Mouse (Mus musculus): Measurements from ENCODE around the gene Ywhah. TPM values are rescaled to one million over a fixed set of nuclear protein-coding genes. Genes with fewer than 3 reads are reported as not detected.

The Ywhah gene
- 569 and 595 TPM in 2 replicates for polyA plus RNA-seq (2015; fragmentation: Nextera tagmentation; extraction: Ambion mirVana)

DNA sequence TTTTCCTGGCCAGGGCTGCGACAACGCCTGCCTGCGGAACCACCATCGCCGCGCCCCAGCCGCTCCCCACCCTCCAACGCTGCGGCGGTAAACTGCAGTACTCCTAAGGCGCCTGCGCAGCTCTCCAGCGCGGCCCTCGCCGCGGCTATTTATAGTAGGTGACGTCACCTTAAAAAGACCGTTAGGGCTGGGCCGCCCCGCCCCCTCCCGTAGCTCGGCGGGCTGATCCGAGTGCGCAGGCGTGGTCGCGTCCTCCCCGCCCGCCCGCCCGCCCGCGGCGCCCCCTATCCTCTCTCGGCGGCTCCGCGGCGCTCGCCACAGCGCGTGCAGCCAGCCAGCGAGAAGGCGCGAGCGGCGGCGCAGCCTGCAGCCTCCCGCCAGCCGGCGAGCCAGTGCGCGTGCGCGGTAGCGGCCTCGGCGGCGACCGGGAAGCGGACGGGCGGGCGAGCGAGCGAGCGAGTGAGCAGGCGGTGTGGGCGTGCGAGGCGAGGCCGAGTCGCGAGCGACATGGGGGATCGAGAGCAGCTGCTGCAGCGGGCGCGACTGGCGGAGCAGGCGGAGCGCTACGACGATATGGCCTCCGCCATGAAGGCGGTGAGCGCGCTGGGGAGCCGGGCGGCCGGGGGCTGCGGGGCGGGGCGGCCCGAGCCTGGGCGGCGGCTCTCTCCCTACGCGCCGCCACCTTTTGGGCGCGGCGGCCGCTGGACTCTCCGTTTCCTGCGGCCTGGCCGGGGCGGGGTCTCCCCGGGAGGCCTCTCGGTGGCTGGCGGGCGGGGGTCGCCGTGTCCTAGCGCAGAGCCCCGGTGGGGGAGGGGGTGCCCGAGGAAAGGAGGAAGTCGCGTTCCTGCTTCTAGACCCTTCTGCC is at the start of gene Ywhah:
Gene Ywhah, plus strand, starts transcription at position 256 of the 865 bp plus-strand sequence.
- peak within 1 kb of the TSS; percentile 99 for H3K27ac ChIP-seq (replicated peaks)
- no peaks in the 10 kb centered on the region for H3K9me3 ChIP-seq
- H3K27me3 ChIP-seq: no peaks in the 10 kb centered on the region
- ATAC-seq (replicated peaks): peak; percentile 98
- H3K36me3 ChIP-seq: no peaks in the 10 kb centered on the region; the same call in 1 of the 2 replicates
- peak within 1 kb of the TSS; percentile 87 for H3K4me2 ChIP-seq (replicated peaks)
- WGBS: under 1% methylated on average over 98 of the region's 121 CpGs
- peak within 1 kb of the TSS; percentile 71 for H3K4me3 ChIP-seq
- H3K9ac ChIP-seq (replicated peaks): peak within 1 kb of the TSS; percentile 87
- peaks cover 46% of the 10 kb centered on the region for H3K4me1 ChIP-seq

- 86% methylated on average over 4 of the region's 4 CpGs for WGBS
- Histone ChIP-seq H3K9ac (replicated peaks) (no peak overlapping the region), H3K9me3 (no peaks in the 10 kb centered on the region), H3K27me3 (no peaks in the 10 kb centered on the region), H3K27ac (replicated peaks) (no peak overlapping the region), H3K4me1 (no peaks in the 10 kb centered on the region), H3K4me3 (no peak overlapping the region), H3K36me3 (peaks cover 43% of the 10 kb centered on the region), H3K4me2 (replicated peaks) (no peak overlapping the region)
- ATAC-seq (replicated peaks): no peak
Observed at GRCm38 (mm10) chr5:32976541-32976940, 42.1 kb upstream of the Ywhah start.

DNA sequence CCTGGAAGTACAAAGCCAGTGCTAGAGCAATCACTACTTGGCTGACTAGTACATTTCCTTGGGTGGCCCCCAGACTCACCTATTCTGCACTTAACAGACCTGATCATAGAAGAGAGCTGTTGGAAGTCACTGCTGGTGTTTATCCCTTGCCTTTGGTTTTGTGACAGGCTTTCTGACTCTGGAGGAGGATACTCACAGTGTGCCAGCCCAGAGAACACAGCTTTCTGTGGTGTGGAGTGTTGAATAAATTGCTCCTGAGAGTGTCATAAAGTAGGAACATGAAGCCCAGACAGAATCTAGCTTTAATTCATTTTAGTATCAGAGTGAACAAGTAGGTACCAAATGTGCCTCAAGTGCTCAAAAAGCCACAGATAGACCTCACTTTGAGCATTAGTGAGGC is 41.4 kb upstream of the Ywhah start:
- no peak overlapping the region for H3K4me2 ChIP-seq (replicated peaks)
- no peaks in the 10 kb centered on the region for H3K27me3 ChIP-seq
- H3K9ac ChIP-seq (replicated peaks): no peak overlapping the region
- peaks cover 43% of the 10 kb centered on the region for H3K36me3 ChIP-seq
- no peaks in the 10 kb centered on the region for H3K4me1 ChIP-seq
- no peak overlapping the region for H3K4me3 ChIP-seq
- no peak overlapping the region for H3K27ac ChIP-seq (replicated peaks)
- no peaks in the 10 kb centered on the region for H3K9me3 ChIP-seq
- ATAC-seq (replicated peaks): no peak

DNA sequence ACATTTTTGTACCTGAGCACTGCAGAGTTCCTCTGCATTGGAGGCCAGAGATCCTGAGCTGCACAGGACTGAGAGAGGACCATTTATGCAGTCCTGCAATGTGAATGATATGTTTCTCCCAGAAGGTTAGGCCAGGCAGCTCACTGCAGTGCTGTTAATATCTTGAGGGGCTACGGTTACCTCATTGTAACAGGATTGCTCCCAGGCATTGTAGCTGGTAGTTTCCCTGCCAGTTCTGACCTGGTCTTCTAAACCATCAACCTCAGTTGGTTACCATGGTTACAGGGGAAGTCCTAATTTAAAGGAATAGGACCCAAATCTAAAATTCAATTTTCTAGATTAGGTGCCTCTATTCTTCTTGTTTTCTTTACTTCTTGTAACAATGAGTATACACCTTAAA is 33.2 kb upstream of the Ywhah start:
- 60% methylated on average over 1 of the region's 1 CpGs for WGBS
- H3K27me3 ChIP-seq: no peaks in the 10 kb centered on the region
- no peak overlapping the region for H3K4me2 ChIP-seq (replicated peaks)
- no peak overlapping the region for H3K27ac ChIP-seq (replicated peaks)
- H3K9ac ChIP-seq (replicated peaks): no peak overlapping the region
- ATAC-seq (replicated peaks): no peak
- H3K36me3 ChIP-seq: peaks cover 48% of the 10 kb centered on the region
- no peaks in the 10 kb centered on the region for H3K9me3 ChIP-seq
- H3K4me1 ChIP-seq: no peaks in the 10 kb centered on the region
- no peak overlapping the region for H3K4me3 ChIP-seq

- no peaks in the 10 kb centered on the region for H3K4me1 ChIP-seq
- no peak for ATAC-seq (replicated peaks)
- 86% methylated on average over 1 of the region's 1 CpGs for WGBS
Observed at GRCm38 (mm10) chr5:32987873-32988272, 30.7 kb upstream of the Ywhah start.

DNA sequence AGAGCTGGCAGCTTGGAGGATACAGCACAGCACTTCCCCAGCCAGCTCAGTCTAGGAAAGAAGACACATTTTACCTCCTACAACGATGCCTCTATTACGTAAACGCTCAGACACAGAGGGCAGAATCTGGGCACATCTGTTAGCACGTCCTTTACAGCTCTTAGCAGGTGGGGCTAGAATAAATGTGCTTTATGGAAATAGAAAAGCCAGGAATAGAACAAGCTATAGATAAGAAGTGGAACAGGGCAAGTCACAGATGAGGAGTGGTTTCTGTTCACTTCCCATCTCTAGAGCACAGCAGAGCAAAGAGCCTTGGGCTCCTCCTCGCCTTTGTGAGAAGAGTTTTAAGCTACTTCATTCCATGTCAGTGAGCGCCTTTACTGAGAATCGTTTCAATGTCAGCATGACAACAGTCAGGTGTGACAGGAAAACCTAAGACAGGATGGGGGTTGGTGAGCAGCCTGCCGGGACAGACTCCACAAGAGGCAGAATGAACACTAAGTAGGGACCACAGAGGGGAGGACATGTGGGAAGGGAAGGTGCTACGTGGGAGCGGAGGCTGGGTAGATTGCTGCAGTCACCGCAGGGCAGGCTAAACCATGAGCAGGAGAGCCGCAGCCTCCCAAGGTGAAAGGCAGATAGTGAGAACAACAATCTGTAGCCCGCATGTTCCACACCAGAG is 28.5 kb upstream of the Ywhah start:
- no peak overlapping the region for H3K4me3 ChIP-seq
- H3K27me3 ChIP-seq: no peaks in the 10 kb centered on the region
- H3K9ac ChIP-seq (replicated peaks): no peak overlapping the region
- H3K4me1 ChIP-seq: no peaks in the 10 kb centered on the region
- H3K27ac ChIP-seq (replicated peaks): 0 out of 2 replicates have a peak overlapping the region, but pooled peaks have one; percentile 28
- 71% methylated on average over 13 of the region's 13 CpGs for WGBS
- H3K4me2 ChIP-seq (replicated peaks): no peak overlapping the region
- no peaks in the 10 kb centered on the region for H3K9me3 ChIP-seq
- ATAC-seq (replicated peaks): no peak
- H3K36me3 ChIP-seq: peaks cover 14% of the 10 kb centered on the region

More at GRCm38 (mm10) chr5:32987873-32988272, 30.7 kb upstream of the Ywhah start:
- peaks cover 36% of the 10 kb centered on the region for H3K36me3 ChIP-seq
- no peaks in the 10 kb centered on the region for H3K9me3 ChIP-seq
- no peak overlapping the region for H3K4me3 ChIP-seq
- no peak overlapping the region for H3K9ac ChIP-seq (replicated peaks)
- H3K27ac ChIP-seq (replicated peaks): no peak overlapping the region
- no peaks in the 10 kb centered on the region for H3K27me3 ChIP-seq
- no peak overlapping the region for H3K4me2 ChIP-seq (replicated peaks)

- ATAC-seq (replicated peaks): no peak
- 79% methylated on average over 8 of the region's 8 CpGs for WGBS
- H3K4me1 ChIP-seq: no peaks in the 10 kb centered on the region
Observed at GRCm38 (mm10) chr5:32991152-32991551, 27.5 kb upstream of the Ywhah start.

DNA sequence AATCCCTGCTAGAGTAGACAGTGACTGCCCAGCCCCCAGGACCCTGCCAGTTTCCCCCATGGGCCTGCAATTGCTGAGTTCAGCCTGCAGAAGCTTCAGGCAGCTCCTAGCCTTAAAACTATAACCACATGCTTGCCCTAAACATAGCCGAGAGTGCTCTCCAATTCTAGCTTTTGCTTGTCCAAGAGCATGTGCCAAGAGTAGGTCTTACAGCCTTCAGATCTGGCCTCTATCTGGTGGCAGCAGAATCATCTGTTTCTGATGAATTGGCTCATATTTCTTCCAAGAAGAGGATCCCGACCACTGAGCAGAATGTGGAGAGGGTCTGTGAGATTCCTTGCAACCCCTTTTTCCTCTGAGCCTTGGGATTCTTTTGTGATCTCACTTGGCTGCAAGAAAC is 24.1 kb upstream of the Ywhah start:
- H3K9me3 ChIP-seq: no peaks in the 10 kb centered on the region

More at GRCm38 (mm10) chr5:32991152-32991551, 27.5 kb upstream of the Ywhah start:
- Histone ChIP-seq H3K27me3 (no peaks in the 10 kb centered on the region), H3K27ac (replicated peaks) (no peak overlapping the region; the same call in 1 of the 2 replicates), H3K9ac (replicated peaks) (no peak overlapping the region), H3K4me2 (replicated peaks) (no peak overlapping the region), H3K36me3 (peaks cover 11% of the 10 kb centered on the region; the same call in 1 of the 2 replicates), H3K9me3 (no peaks in the 10 kb centered on the region), H3K4me3 (no peak overlapping the region)

DNA sequence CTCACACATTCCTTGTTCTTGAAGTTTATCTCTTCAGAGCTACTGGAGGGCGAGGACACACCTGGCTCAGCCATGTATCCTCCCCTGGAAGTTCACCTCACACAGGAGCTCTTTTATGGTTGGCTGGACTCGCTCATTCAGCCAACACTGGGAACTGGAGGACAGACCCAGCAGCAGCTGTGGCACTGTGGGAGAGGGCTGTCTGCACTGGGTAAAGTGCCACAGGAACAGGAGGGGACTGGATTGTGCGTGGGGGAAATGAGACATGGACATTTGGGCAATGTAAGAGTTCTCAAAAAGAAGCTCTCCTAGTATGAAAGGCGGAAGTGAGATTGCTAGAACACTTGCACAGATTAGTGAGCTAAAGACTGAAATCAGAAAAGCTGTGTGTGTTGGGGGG is 22.9 kb upstream of the Ywhah start:
- Histone ChIP-seq H3K36me3 (no peaks in the 10 kb centered on the region), H3K4me2 (replicated peaks) (no peak overlapping the region), H3K27me3 (no peaks in the 10 kb centered on the region), H3K4me1 (peaks cover 6% of the 10 kb centered on the region), H3K27ac (replicated peaks) (no peak overlapping the region), H3K9me3 (no peaks in the 10 kb centered on the region), H3K9ac (replicated peaks) (no peak overlapping the region), H3K4me3 (no peak overlapping the region)
- ATAC-seq (replicated peaks): no peak
- 80% methylated on average over 4 of the region's 4 CpGs for whole genome bisulfite sequencing

More for the DNA sequence above, 24.1 kb upstream of the Ywhah start:
- H3K4me1 ChIP-seq: peaks cover 6% of the 10 kb centered on the region
- no peaks in the 10 kb centered on the region for H3K36me3 ChIP-seq
- H3K9ac ChIP-seq (replicated peaks): no peak overlapping the region
- no peak overlapping the region for H3K4me2 ChIP-seq (replicated peaks)
- ATAC-seq (replicated peaks): no peak
- H3K4me3 ChIP-seq: no peak overlapping the region
- 69% methylated on average over 2 of the region's 2 CpGs for WGBS
- H3K27me3 ChIP-seq: no peaks in the 10 kb centered on the region
- H3K27ac ChIP-seq (replicated peaks): no peak overlapping the region

DNA sequence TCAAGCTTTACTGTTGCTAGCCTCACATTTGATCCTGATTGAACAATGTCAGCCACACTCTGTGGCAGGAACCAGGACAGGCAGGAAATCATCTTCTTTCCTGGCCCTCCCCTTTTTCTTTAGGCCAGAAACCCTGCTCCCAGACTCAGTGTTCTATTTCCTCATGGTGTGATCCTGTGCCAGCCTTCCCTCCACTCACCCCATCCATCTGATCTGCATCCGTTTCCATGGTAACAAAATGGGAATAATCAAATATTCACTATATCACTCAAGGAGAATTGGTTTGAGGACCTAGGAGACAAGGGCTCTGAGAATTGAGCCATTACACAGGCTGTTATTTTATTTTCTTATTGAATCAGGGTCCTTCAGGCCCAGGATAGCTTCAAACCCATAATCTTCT is 22.1 kb upstream of the Ywhah start:
- WGBS: 85% methylated on average over 1 of the region's 1 CpGs
- H3K36me3 ChIP-seq: no peaks in the 10 kb centered on the region
- H3K4me2 ChIP-seq (replicated peaks): no peak overlapping the region
- H3K4me1 ChIP-seq: peaks cover 6% of the 10 kb centered on the region
- ATAC-seq (replicated peaks): peak; percentile 27; the same call in 1 of the 2 replicates
- H3K27me3 ChIP-seq: no peaks in the 10 kb centered on the region
- H3K4me3 ChIP-seq: no peak overlapping the region
- no peak overlapping the region for H3K9ac ChIP-seq (replicated peaks)
- no peaks in the 10 kb centered on the region for H3K9me3 ChIP-seq
- H3K27ac ChIP-seq (replicated peaks): peak overlapping the region; percentile 56

GRCm38 (mm10) chr5:32997686-32998085 is 20.9 kb upstream of the Ywhah start:
- Histone ChIP-seq H3K4me2 (replicated peaks) (no peak overlapping the region), H3K27me3 (no peaks in the 10 kb centered on the region), H3K4me1 (peaks cover 6% of the 10 kb centered on the region), H3K4me3 (no peak overlapping the region), H3K27ac (replicated peaks) (no peak overlapping the region), H3K9me3 (no peaks in the 10 kb centered on the region), H3K9ac (replicated peaks) (no peak overlapping the region), H3K36me3 (no peaks in the 10 kb centered on the region)
- no peak for ATAC-seq (replicated peaks)
- 66% methylated on average over 4 of the region's 4 CpGs for WGBS

DNA sequence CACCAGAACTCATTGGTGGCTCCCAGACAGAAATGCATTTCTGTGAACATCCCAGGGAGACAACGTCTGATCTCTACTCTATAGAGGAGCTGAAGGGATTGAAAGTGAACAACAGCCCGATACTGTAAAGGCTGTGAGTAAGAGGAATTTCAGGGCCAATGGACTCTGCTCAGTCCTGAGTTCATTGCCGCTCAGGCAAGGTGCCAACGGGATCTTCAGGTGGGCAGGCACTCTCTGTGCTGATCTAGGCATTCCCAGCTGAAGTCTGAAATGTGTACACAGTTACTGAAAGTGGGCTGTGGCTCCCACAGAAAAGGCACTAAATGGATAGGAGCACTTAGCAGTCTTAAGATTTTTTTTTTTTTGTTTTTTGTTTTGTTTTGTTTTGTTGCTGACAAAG is 19.8 kb upstream of the Ywhah start:
- Histone ChIP-seq H3K4me1 (peaks cover 6% of the 10 kb centered on the region), H3K4me2 (replicated peaks) (no peak overlapping the region), H3K4me3 (no peak overlapping the region), H3K9ac (replicated peaks) (no peak overlapping the region), H3K27me3 (no peaks in the 10 kb centered on the region), H3K36me3 (no peaks in the 10 kb centered on the region), H3K9me3 (no peaks in the 10 kb centered on the region), H3K27ac (replicated peaks) (no peak overlapping the region)
- WGBS: 88% methylated on average over 4 of the region's 4 CpGs
- ATAC-seq (replicated peaks): no peak
